Mouse (Mus musculus): ENCODE measurements at regions not wholly inside any gene's neighbourhood (a gene's known extent, or its start where the extent isn't known, plus 50 kb on each side); places are given as distances from the start of the nearest gene placed in this dataset.
"Not testable (repeated sequence)": the region's sequence is repeated elsewhere in the genome, so short reads cannot be mapped to it uniquely, and the experiment has no call there.

- no peaks in the 10 kb centered on the region for H3K9me3 ChIP-seq (ENCODE audit: control insufficient read depth, insufficient read depth, low read depth, low read length)
- in situ Hi-C loops (cut with MboI; ENCODE audit: low sequenced_read_pairs in 2 of 2, unreplicated experiment in 2 of 2), result no loop called here
- TF ChIP-seq MAFK (IDR thresholded peaks at IDR 0.05; ENCODE audit: insufficient read depth, low read depth, low read length), result no peak
- no peak for TF ChIP-seq CHD2 (IDR thresholded peaks at IDR 0.05; ENCODE audit: low read depth, low read length)
- no peak for TF ChIP-seq ZC3H11A (IDR thresholded peaks at IDR 0.05; ENCODE audit: borderline replicate concordance, low read depth, low read length)
- TF ChIP-seq HCFC1 (IDR thresholded peaks at IDR 0.05; ENCODE audit: borderline replicate concordance, insufficient read depth, low read length), result no peak
- no peak for TF ChIP-seq ZNF384 (IDR thresholded peaks at IDR 0.05; ENCODE audit: low read depth, low read length)
Measured at GRCm38 (mm10) chr13:85068403-85068802, 120.8 kb upstream of the Ccnh start.

GRCm38 (mm10) chr13:85083335-85083734 is 105.9 kb upstream of the Ccnh start:
- H3K36me3 ChIP-seq (ENCODE audit: control insufficient read depth, insufficient read depth, low read length, poor library complexity, severe bottlenecking), result no peaks in the 10 kb centered on the region
- H3K27ac ChIP-seq (ENCODE audit: insufficient read depth, low read depth, low read length, poor library complexity, severe bottlenecking), result no peak overlapping the region
- no peaks in the 10 kb centered on the region for H3K9me3 ChIP-seq (ENCODE audit: control insufficient read depth, insufficient read depth, low read depth, low read length)
- in situ Hi-C loops (cut with MboI; ENCODE audit: low sequenced_read_pairs in 2 of 2, unreplicated experiment in 2 of 2), result no loop called here
- TF ChIP-seq HCFC1 (IDR thresholded peaks at IDR 0.05; ENCODE audit: borderline replicate concordance, insufficient read depth, low read length), result no peak
- TF ChIP-seq MAFK (IDR thresholded peaks at IDR 0.05; ENCODE audit: insufficient read depth, low read depth, low read length), result no peak
- TF ChIP-seq ZC3H11A (IDR thresholded peaks at IDR 0.05; ENCODE audit: borderline replicate concordance, low read depth, low read length), result no peak
- no peak for TF ChIP-seq CHD2 (IDR thresholded peaks at IDR 0.05; ENCODE audit: low read depth, low read length)
- no peak for TF ChIP-seq ZNF384 (IDR thresholded peaks at IDR 0.05; ENCODE audit: low read depth, low read length)
- H3K4me3 ChIP-seq (ENCODE audit: insufficient read depth in 1 of 2, low read depth in 1 of 2, low read length in 2 of 2, poor library complexity in 1 of 2, severe bottlenecking in 1 of 2), result no peak overlapping the region
- no peak overlapping the region for H3K9ac ChIP-seq (ENCODE audit: insufficient read depth, low read depth, low read length, poor library complexity, severe bottlenecking)
- no peak for DNase-seq (ENCODE audit: low read depth, low spot score)
- no peaks in the 10 kb centered on the region for H3K4me1 ChIP-seq (ENCODE audit: control insufficient read depth in 2 of 2, insufficient read depth in 2 of 2, low read length in 2 of 2, poor library complexity in 1 of 2)

More at GRCm38 (mm10) chr13:85068403-85068802, 120.8 kb upstream of the Ccnh start:
- no peak overlapping the region for H3K27ac ChIP-seq (ENCODE audit: insufficient read depth, low read depth, low read length, poor library complexity, severe bottlenecking)
- H3K36me3 ChIP-seq (ENCODE audit: control insufficient read depth, insufficient read depth, low read length, poor library complexity, severe bottlenecking), result no peaks in the 10 kb centered on the region
- H3K4me1 ChIP-seq (ENCODE audit: control insufficient read depth in 2 of 2, insufficient read depth in 2 of 2, low read length in 2 of 2, poor library complexity in 1 of 2), result no peaks in the 10 kb centered on the region
- DNase-seq (ENCODE audit: low read depth, low spot score), result no peak
- H3K4me3 ChIP-seq (ENCODE audit: insufficient read depth in 1 of 2, low read depth in 1 of 2, low read length in 2 of 2, poor library complexity in 1 of 2, severe bottlenecking in 1 of 2), result no peak overlapping the region
- no peak overlapping the region for H3K9ac ChIP-seq (ENCODE audit: insufficient read depth, low read depth, low read length, poor library complexity, severe bottlenecking)

DNA sequence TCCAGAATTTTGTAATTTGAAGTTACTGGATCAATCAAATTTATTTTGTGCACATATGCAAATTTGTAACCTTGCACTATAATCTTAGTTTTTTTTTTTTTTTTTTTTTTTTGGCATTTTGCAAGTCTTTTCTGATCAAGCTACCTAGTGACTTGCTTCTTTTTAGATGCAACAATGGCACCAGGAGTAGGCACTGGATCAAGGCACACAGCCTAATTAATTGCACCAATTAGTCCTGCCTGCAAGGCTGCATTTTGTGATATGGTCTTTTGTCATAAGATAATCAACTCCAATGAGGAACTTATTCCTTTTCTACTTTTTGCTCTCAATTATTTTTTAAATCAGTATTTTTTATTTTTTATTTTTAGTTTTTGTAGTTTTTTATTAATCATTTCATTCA is 105.5 kb upstream of the Ccnh start:
- Histone ChIP-seq H3K36me3 (ENCODE audit: control insufficient read depth, insufficient read depth, low read length, poor library complexity, severe bottlenecking) (no peaks in the 10 kb centered on the region), H3K27ac (ENCODE audit: insufficient read depth, low read depth, low read length, poor library complexity, severe bottlenecking) (no peak overlapping the region), H3K9me3 (ENCODE audit: control insufficient read depth, insufficient read depth, low read depth, low read length) (no peaks in the 10 kb centered on the region), H3K9ac (ENCODE audit: insufficient read depth, low read depth, low read length, poor library complexity, severe bottlenecking) (no peak overlapping the region), H3K4me3 (ENCODE audit: insufficient read depth in 1 of 2, low read depth in 1 of 2, low read length in 2 of 2, poor library complexity in 1 of 2, severe bottlenecking in 1 of 2) (no peak overlapping the region), H3K4me1 (ENCODE audit: control insufficient read depth in 2 of 2, insufficient read depth in 2 of 2, low read length in 2 of 2, poor library complexity in 1 of 2) (no peaks in the 10 kb centered on the region)
- no peak for TF ChIP-seq HCFC1 (IDR thresholded peaks at IDR 0.05; ENCODE audit: borderline replicate concordance, insufficient read depth, low read length)
- no peak for TF ChIP-seq CHD2 (IDR thresholded peaks at IDR 0.05; ENCODE audit: low read depth, low read length)
- no peak for TF ChIP-seq MAFK (IDR thresholded peaks at IDR 0.05; ENCODE audit: insufficient read depth, low read depth, low read length)
- no peak for TF ChIP-seq ZC3H11A (IDR thresholded peaks at IDR 0.05; ENCODE audit: borderline replicate concordance, low read depth, low read length)
- no peak for TF ChIP-seq ZNF384 (IDR thresholded peaks at IDR 0.05; ENCODE audit: low read depth, low read length)
- no peak for DNase-seq (ENCODE audit: low read depth, low spot score)
- in situ Hi-C loops (cut with MboI; ENCODE audit: low sequenced_read_pairs in 2 of 2, unreplicated experiment in 2 of 2), result no loop called here

DNA sequence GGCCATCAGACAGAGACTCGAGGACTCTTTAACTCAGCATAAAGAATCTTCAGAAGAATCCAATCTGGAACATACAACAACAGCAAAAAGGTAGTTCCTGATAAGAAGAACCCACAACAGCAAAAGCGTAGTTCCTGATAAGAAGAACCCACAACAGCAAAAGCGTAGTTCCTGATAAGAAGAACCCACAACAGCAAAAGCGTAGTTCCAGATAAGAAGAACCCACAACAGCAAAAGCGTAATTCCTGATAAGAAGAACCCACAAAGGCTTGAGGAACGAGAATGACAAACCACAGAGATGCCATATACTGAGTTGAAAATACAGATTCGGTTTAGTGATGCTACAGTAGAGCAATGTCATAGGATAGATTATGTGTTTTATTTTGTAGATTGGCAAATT is 93.0 kb upstream of the Ccnh start:
- in situ Hi-C loops (cut with MboI; ENCODE audit: low sequenced_read_pairs in 2 of 2, unreplicated experiment in 2 of 2), result no loop called here
- no peak overlapping the region for H3K9ac ChIP-seq (ENCODE audit: insufficient read depth, low read depth, low read length, poor library complexity, severe bottlenecking)
- H3K27ac ChIP-seq (ENCODE audit: insufficient read depth, low read depth, low read length, poor library complexity, severe bottlenecking), result no peak overlapping the region
- H3K4me1 ChIP-seq (ENCODE audit: control insufficient read depth in 2 of 2, insufficient read depth in 2 of 2, low read length in 2 of 2, poor library complexity in 1 of 2), result no peaks in the 10 kb centered on the region
- DNase-seq (ENCODE audit: low read depth, low spot score), result no peak
- H3K4me3 ChIP-seq (ENCODE audit: insufficient read depth in 1 of 2, low read depth in 1 of 2, low read length in 2 of 2, poor library complexity in 1 of 2, severe bottlenecking in 1 of 2), result no peak overlapping the region
- no peaks in the 10 kb centered on the region for H3K9me3 ChIP-seq (ENCODE audit: control insufficient read depth, insufficient read depth, low read depth, low read length)
- H3K36me3 ChIP-seq (ENCODE audit: control insufficient read depth, insufficient read depth, low read length, poor library complexity, severe bottlenecking), result no peaks in the 10 kb centered on the region
- no peak for TF ChIP-seq HCFC1 (IDR thresholded peaks at IDR 0.05; ENCODE audit: borderline replicate concordance, insufficient read depth, low read length)
- no peak for TF ChIP-seq ZC3H11A (IDR thresholded peaks at IDR 0.05; ENCODE audit: borderline replicate concordance, low read depth, low read length)
- no peak for TF ChIP-seq ZNF384 (IDR thresholded peaks at IDR 0.05; ENCODE audit: low read depth, low read length)
- no peak for TF ChIP-seq MAFK (IDR thresholded peaks at IDR 0.05; ENCODE audit: insufficient read depth, low read depth, low read length)
- TF ChIP-seq CHD2 (IDR thresholded peaks at IDR 0.05; ENCODE audit: low read depth, low read length), result no peak

DNA sequence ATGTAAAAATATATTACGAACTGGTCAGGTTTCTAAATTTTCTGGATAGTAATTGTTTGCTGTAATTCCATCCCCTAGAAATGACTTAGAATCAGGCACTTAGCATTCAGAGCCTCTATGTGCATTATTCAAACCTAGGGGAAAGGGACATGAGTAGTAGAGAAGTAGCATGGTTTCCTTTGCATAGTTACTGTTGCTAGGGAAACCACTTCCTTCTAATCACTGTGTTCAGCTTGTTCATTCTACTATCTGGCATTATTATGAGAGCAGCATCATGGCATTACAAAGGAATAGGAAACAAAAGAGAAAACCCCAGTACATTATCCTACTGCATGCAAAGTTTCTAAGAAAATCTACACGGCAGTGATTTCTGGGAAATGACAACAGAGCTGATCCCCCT is 65.9 kb upstream of the Ccnh start:
- in situ Hi-C loops (cut with MboI; ENCODE audit: low sequenced_read_pairs in 2 of 2, unreplicated experiment in 2 of 2), result no loop called here
- DNase-seq (ENCODE audit: low read depth, low spot score), result no peak
- Histone ChIP-seq H3K4me3 (ENCODE audit: insufficient read depth in 1 of 2, low read depth in 1 of 2, low read length in 2 of 2, poor library complexity in 1 of 2, severe bottlenecking in 1 of 2) (no peak overlapping the region), H3K9me3 (ENCODE audit: control insufficient read depth, insufficient read depth, low read depth, low read length) (no peaks in the 10 kb centered on the region), H3K9ac (ENCODE audit: insufficient read depth, low read depth, low read length, poor library complexity, severe bottlenecking) (no peak overlapping the region), H3K27ac (ENCODE audit: insufficient read depth, low read depth, low read length, poor library complexity, severe bottlenecking) (no peak overlapping the region), H3K36me3 (ENCODE audit: control insufficient read depth, insufficient read depth, low read length, poor library complexity, severe bottlenecking) (no peaks in the 10 kb centered on the region), H3K4me1 (ENCODE audit: control insufficient read depth in 2 of 2, insufficient read depth in 2 of 2, low read length in 2 of 2, poor library complexity in 1 of 2) (no peaks in the 10 kb centered on the region)
- TF ChIP-seq ZC3H11A (IDR thresholded peaks at IDR 0.05; ENCODE audit: borderline replicate concordance, low read depth, low read length), result no peak
- no peak for TF ChIP-seq MAFK (IDR thresholded peaks at IDR 0.05; ENCODE audit: insufficient read depth, low read depth, low read length)
- TF ChIP-seq ZNF384 (IDR thresholded peaks at IDR 0.05; ENCODE audit: low read depth, low read length), result no peak
- no peak for TF ChIP-seq HCFC1 (IDR thresholded peaks at IDR 0.05; ENCODE audit: borderline replicate concordance, insufficient read depth, low read length)
- TF ChIP-seq CHD2 (IDR thresholded peaks at IDR 0.05; ENCODE audit: low read depth, low read length), result no peak

DNA sequence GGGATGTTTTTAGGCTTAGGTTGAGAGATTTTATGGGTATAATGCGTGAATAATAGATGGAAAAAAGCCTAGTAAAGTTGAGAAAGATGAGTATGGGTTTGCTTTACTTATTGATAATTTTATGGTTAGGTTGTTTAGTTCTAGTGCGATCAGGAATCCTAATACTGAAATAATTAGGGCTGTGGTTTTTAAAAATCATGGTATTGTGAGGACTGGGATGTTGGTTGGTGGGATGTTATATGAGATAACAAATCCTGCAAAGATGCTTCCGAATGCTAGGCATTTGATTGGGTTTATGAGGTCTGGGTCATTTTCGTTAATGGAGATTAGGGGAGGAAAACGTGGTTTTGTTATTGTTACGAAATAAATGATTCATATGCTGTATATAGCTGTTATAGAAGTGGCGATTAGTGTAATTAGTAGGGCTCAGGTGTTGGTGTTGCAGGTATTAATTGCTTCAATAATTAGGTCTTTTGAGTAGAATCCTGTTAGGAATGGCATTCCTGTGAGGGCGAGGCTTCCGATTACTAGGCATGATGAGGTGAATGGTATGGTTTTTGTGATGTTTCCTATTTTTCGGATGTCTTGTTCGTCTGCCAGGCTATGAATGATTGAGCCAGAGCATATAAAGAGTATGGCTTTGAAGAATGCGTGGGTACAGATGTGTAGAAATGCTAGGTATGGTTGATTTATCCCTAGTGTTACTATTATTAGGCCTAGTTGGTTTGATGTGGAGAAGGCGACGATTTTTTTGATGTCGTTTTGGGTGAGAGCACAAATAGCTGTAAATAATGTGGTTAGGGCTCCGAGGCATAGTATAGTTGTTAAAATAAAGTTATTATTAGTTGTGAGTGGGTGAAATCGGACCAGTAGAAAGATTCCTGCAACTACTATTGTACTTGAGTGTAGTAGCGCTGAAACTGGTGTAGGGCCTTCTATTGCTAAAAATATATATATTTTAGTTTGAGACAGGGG is 62.3 kb upstream of the Ccnh start:
- H3K9ac ChIP-seq (ENCODE audit: insufficient read depth, low read depth, low read length, poor library complexity, severe bottlenecking); DNase-seq (ENCODE audit: low read depth, low spot score); H3K27ac ChIP-seq (ENCODE audit: insufficient read depth, low read depth, low read length, poor library complexity, severe bottlenecking); H3K9me3 ChIP-seq (ENCODE audit: control insufficient read depth, insufficient read depth, low read depth, low read length); H3K4me3 ChIP-seq (ENCODE audit: insufficient read depth in 1 of 2, low read depth in 1 of 2, low read length in 2 of 2, poor library complexity in 1 of 2, severe bottlenecking in 1 of 2); H3K36me3 ChIP-seq (ENCODE audit: control insufficient read depth, insufficient read depth, low read length, poor library complexity, severe bottlenecking); in situ Hi-C loops (cut with MboI; ENCODE audit: low sequenced_read_pairs in 2 of 2, unreplicated experiment in 2 of 2); H3K4me1 ChIP-seq (ENCODE audit: control insufficient read depth in 2 of 2, insufficient read depth in 2 of 2, low read length in 2 of 2, poor library complexity in 1 of 2): not testable (repeated sequence)

Measured in ES-E14 (cell line).